Mouse (Mus musculus) testis, postnatal 10 days (tissue): ENCODE data around the gene Ccndbp1.
"Not testable (repeated sequence)": the region's sequence is repeated elsewhere in the genome, so short reads cannot be mapped to it uniquely, and the experiment has no call there.

ENCODE experiments used
- DNase-seq: peaks from one replicate; pipeline ENCODE4 v3.0.0; 2021; ENCODE audit warnings: low spot score

Ccndbp1 gene

DNA sequence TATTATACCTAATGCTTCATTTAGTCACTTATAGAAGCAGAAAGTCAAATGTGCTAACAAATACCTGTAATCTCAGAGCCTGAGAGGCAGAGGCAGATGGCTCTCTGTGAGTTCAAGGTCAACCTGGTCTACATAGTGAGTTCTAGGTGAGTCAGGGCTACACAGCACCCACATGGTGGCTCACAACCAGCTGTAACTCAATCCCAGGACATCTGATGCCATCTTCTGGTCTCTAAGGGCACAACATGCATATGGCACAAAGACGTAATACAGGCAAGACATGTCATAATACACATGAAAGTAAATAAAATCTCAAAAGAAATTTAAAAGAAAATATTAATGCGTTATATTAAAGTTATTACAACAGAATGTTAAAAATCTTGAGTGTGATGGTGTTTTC, 4.6 kb upstream of the Ccndbp1 start:
- DNase-seq, result no peak

DNA sequence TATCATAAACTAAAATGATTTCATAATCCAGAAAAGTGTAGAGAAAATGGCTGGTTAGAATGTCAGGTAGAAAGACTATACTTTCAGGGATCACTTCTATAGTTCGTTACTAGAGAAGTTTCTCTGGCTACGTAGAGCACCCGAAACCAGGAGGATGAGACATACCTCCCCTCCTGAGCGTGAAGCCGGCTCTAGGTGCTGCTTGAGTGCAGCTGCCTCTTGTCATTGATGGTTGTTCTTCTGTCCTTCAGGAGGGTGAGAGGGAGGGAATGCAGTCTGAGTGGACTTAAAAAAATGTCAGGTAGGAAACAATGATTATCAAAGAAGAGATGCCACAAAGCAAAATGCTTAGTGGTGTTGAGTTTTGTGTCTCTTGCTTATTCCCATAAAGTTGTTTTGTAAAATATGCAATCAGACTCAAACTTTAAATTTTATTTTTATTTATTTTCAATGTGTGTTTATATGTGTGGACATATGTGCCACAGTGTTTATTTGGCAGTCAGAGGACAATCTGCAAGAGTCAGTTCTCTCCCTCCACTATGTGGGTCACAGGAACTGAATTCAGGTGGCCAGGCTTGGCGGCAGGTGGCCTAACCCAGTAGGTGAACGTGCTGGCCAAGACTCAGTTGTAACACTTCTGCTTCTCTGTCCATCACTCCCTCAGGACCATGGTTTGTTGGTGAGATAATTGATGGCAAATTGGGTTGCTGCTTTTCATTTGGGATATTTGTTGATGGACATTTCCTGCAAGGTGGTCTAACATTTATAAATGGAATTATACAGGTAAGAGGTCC, 4.0 kb upstream of the Ccndbp1 start:
- DNase-seq, result no peak

DNA sequence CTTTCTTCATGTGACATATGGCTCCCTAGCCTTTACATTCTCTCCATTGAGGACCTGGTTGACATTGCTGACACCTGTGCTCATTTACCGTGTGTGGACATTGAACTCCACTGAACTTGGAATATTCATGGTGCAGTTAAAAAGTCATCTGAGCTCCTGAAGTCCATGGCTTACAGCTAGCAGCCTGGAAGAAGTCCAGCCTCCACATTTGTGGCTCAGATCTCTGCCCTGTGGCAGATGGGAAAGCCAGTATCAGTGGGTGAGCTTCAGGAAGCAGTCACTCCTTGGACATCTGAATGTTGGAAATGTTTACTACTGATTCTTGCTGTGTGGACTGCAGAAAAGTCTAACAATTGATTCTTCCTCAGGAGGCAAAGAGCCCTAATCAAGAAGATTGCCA, 1.2 kb upstream of the Ccndbp1 start:
- DNase-seq, result no peak

DNA sequence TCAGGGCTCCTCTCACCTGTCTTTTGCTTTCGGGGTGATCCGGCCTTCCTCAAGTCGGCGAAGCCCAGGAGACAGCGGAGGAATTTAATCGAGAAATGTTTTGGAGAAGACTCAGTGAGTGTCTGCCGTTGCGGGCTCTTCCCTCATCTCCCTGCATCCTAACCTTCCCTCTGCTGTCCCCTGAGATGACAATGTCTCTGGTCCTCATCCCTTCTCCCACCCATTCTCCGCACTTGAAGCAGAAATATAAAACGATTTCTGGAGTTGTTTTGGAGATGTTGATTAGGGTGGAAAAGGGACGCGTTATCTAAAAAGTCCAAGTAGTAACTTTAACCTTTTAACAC, 433 bp downstream of the Ccndbp1 start:
- no peak for DNase-seq

DNA sequence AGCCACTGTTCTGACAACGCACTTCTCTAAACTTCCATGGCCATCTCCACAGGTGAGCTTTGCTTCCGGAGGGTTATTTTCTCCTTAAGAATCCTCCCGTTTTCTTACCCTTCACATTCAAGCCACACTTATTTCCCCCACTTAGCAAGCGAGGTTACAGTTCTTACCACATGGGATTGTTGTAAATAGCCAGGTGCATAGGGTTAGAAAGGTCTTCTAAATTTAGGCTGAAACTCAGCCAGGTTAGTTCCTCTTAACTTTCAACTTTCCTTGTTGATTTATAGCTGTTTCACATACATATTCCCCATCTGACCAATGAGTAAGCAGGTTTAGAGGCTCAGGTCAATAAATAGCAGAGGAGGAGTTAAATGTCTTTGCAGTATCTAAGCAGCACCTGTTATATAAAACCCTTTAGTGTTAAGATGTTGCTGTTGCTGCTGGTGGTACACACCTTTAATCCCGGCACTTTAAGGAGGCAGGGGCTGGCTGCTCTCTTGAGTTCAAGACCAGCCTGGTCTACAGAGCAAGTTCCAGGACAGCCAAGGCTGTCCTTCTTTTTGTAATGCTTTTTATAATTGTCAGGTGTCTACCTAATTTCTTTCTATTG, 971 bp downstream of the Ccndbp1 start:
- no peak for DNase-seq

DNA sequence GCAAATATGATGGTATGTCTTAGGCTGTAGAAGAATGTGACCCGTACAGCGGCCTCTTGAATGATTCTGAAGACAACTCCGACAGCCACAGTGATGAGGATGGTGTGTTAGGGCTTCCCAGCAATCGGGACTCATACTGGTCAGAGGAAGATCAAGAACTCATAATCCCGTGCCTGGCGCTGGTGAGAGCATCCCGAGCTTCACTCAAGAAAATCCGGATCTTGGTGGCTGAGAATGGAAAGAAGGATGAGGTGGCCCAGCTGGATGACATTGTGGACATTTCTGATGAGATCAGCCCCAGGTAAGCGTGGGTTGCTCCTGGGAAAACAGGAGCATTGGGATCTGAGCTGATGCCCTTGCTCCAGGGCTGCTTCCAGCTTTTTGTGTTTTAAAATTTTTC, 4.5 kb downstream of the Ccndbp1 start:
- DNase-seq, result no peak

DNA sequence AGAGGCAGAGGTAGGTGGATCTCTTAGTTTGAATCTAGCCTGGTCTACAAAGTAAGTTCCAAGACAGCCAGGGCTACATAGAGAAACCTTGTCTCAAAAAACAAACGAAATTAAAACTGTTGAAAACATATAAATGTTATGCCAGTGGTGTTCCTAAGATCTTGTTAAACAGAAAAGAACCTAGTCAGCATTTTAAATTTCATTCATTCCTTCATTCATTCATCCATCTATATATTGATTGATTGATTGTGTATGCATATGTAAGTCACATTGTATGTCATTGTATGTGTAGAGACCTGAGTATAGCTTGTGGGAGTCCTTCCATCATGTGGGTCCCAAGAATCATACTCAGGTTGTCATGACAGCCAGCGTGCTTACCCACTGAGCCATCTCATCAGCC, 7.3 kb downstream of the Ccndbp1 start:
- DNase-seq, result no peak

DNA sequence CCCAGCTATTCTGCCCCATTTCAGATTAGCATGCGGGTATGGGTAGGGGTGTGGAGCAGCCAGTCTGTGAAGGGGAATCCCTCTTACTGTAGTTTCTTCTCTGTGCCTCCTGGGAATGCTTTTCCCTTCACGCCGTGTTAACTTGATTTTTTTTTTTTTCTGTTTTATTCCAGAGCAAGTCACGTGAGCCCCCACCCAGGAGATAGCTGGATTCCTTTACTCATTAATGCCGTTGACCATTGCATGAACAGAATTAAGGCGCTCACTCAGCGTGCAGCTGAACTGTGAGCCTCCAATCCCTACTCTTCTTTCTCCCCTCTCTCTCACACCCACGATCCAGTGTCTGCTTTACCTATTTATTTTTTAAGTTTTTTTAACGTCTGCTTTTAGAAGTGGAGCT, 8.0 kb downstream of the Ccndbp1 start:
- no peak for DNase-seq

DNA sequence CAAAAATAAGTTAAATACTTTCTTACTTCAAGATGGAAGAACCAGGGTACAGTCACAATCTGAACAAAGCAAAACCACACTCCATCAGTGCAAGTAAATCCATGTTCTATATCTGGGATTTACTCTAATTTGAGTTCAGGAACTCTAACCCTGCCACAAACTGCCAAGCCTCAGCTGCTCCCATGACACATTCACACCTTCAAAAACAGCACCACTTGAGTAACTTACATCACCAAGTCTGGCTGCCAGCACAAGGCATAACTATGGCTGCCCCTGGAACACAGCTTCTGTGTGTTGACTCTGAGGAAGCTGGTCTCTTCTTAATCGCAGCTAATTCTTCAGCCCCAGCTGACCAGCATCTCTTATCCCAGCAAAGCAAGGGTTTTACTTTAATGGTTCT, 8.9 kb downstream of the Ccndbp1 start:
- DNase-seq, result no peak

DNA sequence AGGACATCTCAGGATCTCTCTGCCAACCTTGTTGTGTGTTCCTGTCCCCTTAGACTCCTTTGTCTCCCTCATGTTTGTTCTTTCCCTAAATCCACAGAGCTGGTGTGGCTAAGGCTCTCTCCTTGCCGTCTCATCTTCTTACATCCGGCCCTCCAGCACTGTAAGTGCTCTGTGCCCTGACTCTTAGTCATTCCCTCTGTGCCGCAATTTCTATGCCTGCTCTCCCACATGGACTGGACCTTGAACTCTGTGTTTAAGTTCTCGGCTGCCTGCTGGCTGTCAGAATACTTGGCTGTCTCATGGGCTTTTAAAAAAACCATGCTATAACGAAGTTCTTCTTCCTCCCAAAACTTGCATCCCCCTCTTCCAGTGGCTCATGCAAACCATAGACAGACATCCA, 14.7 kb downstream of the Ccndbp1 start:
- DNase-seq, result no peak

DNA sequence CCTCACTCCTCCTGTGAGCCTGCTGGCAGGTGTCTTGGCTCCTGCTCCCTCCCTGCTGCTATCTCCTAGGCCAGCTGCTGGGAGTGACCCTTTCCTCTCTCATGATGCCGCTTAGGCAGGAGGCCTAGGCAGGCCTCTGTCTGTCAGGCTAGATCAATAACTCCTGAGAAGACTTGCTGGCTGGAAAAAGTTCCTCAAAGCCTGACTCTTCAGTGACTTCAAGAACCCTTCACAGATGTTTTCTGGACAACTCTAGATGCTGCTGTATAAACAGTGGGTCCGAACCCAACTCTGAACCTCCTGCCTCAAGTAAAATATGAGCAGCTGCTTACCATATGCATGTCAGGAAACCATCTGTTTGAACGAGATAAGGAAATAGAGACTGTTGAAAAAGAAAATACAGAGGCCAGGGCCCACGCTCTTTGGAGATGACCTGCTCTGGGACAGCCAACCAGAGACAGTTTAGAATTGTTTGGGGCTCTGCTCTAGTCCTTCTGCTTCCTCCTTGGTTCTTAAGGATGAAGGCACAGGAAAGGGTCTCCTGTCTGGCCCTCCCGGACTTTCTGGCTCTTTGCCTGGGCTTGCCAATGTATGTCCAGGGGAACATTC, 28.6 kb downstream of the Ccndbp1 start, which contains the start of gene Epb42:
Epb42 (minus strand) TSS at position 340 of the 609 bp plus-strand sequence.
- no peak for DNase-seq

DNA sequence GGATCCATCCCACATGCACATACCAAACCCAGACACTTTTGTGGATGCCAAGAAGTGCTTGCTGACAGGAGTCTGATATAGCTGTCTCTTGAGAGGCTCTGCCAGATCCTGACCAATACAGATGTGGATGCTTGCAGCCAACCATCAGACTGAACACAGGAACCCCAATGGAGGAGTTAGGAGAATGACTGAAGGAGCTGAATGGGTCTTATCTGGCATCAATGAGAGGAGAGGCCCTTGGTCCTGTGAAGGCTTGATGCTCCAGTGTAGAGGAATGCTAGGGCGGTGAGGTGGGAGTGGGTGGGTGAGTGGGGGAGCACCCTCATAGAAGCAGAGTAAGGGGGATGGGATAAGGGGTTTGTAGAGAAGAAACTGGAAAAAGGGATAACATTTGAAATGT, 30.6 kb downstream of the Ccndbp1 start:
- not testable (repeated sequence) for DNase-seq

DNA sequence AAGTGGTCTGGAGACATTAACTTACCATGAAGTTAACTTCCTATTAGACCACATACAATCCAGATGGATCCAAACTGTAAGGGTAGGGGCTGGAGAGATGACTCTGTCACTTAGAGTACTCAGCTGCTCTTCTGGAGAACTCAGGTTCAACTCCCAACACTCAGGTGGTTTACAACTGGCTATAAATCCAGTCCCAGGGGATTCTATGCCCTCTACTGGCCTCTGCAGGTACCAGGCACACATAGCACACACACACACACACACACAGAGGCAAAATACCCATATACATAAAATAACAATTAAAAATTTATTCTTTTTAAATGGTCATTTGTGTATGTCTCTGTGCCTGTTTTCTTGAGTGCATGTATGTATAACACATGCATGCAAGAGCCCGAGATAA, 31.2 kb downstream of the Ccndbp1 start:
- no peak for DNase-seq

DNA sequence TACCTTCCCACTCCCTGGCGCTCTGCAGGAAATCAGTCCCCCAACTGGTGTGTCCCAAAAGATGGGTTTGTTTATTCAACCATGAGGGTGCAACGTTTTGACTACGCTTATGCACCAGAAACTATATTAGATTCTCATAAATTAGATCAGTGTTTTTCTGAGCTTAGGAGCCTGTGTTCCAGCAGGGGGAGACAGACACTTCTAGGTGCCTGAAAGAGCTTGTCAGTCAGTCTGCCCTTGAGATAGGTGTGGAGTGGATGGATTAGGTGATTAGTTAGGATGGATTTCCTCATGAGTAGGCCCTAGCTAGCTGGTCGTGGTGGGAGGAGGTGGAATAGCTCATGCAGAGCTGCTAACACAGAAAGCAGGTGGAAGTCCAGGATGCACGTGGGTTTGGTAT, 32.9 kb downstream of the Ccndbp1 start:
- DNase-seq, result no peak

DNA sequence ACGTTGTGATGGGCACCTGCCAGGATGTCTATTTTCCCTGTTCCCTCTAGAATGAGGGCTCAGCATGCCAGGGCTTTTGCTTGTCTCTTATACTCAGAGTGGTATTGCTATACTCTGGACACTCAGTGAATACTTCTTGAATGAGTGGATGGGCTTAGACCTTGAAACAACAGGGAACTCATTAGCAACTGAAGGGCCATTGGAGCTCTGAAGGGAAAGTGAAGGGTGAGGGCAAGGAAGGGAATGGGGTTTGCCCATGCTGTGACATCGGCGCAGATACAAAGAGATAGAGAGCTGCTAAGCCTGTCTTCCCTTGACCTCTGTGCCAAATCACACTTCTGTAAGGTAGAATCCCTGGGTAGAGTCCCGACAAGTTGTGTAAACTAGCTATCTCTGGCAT, 37.5 kb downstream of the Ccndbp1 start:
- no peak for DNase-seq

DNA sequence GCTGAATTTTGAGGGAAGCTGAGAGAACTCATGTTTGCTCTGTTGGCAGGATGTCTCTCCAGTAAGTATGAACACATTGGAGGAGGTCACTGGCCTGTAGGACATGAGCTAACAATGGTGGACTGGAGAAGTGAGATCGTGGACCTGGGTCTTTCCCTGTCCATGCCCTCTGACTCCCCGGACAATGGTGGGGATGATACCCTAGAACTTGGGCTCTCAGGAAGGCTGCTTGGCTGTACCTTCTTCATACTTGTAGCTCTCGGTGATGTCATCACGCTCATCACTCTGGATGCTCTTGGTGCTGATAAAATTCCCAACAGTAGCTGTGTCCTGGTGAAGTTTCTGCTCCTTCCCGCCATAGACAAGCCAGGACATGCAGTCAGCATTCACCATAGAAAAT, 44.0 kb downstream of the Ccndbp1 start:
- DNase-seq, result no peak

DNA sequence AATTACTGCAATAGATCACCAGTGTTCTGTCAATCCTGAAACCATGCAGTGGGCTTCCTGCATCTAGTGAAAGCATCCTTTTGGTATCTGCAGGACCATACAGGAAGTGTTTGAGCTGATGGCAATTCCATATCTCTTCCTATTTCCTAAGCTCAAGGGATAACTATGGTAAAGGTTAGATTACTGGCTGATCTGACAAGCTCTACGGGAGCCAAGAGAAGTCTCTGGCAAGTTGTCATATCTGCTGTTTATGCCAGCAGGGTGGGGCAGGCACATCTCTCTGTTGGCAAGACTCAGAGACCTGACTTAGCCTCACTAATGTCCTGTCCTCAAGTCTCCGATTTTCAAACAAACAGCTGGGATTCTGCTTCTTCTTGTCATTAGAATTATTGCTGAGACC, 45.9 kb downstream of the Ccndbp1 start:
- no peak for DNase-seq

DNA sequence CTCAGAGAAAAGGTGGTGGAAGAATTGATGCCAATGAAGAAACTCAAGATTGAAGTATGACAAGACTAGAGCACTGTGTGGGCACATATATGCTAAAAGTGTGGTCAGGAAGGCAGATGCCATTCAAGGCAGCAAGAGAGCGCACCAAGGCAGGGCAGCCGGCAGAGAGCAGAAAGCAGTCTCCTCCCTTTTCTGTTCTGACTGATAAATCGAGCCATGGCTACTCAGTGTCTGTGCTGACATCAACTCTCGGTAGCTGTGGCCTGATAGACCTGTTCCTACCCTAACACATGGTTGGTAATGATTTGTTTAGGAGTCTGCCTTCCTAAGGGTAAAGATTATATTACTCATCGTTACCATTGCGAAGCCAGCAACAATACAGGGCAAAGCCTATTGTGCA, 47.7 kb downstream of the Ccndbp1 start:
- no peak for DNase-seq

DNA sequence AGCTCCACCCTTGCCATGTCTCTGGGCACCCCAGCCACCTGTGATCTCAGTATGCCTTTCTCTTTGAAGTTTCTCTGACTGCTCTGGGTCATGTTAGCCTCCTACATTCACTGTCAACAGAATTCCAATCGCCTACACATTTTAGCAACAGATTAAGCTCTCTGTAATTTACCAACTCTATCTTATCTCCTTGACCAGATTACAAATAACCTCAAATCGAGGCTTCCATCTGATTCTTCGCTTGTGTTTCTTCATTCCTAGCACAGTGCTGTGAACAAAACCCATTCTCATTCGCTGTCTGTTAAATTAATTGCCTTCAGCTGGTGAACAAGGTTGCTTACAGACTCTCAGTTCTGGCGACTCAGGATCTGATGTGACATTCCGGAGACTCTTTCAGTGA, 49.8 kb downstream of the Ccndbp1 start:
- DNase-seq, result no peak

DNA sequence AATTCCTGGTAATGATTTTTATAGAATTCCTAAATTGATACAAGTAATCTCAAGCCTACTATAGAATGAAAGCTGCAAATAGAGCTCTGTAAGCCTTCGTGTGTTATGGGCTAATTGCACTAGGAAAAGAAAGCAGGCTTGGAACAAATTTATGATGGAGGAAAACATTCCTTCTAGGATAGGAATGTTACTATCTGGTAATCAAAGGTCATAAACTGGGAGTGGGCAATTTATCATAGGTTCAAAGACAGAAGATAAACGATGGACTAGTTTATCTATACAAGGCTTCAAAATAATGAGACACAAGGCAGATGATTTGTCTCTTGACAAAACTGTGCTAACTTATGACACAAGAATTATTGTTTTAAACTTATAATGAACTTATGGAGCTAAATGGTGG, 53.1 kb downstream of the Ccndbp1 start:
- no peak for DNase-seq
